Mouse (Mus musculus) stomach, embryonic 16.5 days (tissue): ENCODE results near the gene Psmd3. TPM values are rescaled to one million over a fixed set of nuclear protein-coding genes. Genes with fewer than 3 reads are reported as not detected.
A peak's percentile ranks its signal among the peaks of the same experiment; 100 is the strongest.

Experiments
- ATAC-seq: fragments of 200-750 bp; cut with Nextera tagmentation; 2 replicates; pipeline ENCODE4 v1.8.0; 2017; ENCODE audit warnings: moderate number of reproducible peaks, moderate TSS enrichment; ENCODE audit not compliant: insufficient read depth, low FRiP score
- H3K27ac ChIP-seq: fragments of 300-500 bp; sonication (generic); 2 replicates; pipeline ENCODE4 v1.5.1; 2014; ENCODE audit warnings: low read length
- H3K27me3 ChIP-seq: fragments of 300-500 bp; sonication (generic); 2 replicates; pipeline ENCODE4 v1.6.1; 2014; ENCODE audit warnings: low read length, control low read depth, mixed read lengths; ENCODE audit not compliant: control insufficient read depth, insufficient read depth
- H3K36me3 ChIP-seq: fragments of 300-500 bp; sonication (generic); 2 replicates; pipeline ENCODE4 v1.6.1; 2014; ENCODE audit warnings: low read length; ENCODE audit not compliant: control insufficient read depth, insufficient read depth
- H3K4me1 ChIP-seq: fragments of 300-500 bp; sonication (generic); 2 replicates; pipeline ENCODE4 v1.6.1; 2014; ENCODE audit warnings: low read length, control low read depth, mixed read lengths; ENCODE audit not compliant: control insufficient read depth, insufficient read depth
- H3K4me2 ChIP-seq: fragments of 300-500 bp; sonication (generic); 2 replicates; pipeline ENCODE4 v1.6.1; 2014; ENCODE audit warnings: low read depth, low read length, mixed read lengths
- H3K4me3 ChIP-seq: fragments of 300-500 bp; sonication (generic); replicated peaks from 2 replicates; pipeline ENCODE4 v1.5.1; 2014; ENCODE audit warnings: mild to moderate bottlenecking, low read length
- H3K9ac ChIP-seq: fragments of 300-500 bp; sonication (generic); 2 replicates; pipeline ENCODE4 v1.6.1; 2014; ENCODE audit warnings: low read length
- H3K9me3 ChIP-seq: fragments of 300-500 bp; sonication (generic); replicated peaks from 2 replicates; pipeline ENCODE4 v1.6.1; 2016; ENCODE audit warnings: low read length, control low read depth; ENCODE audit not compliant: control insufficient read depth
- WGBS: fragments of 180-500 bp; shearing (Covaris S2); extraction: QIAGEN DNeasy Blood & Tissue Kit; methylation state at CpG from one replicate; pipeline ENCODE4 v1.1.7; 2014; 5-methylcytosine and 5-hydroxymethylcytosine counted together
- polyA plus RNA-seq: library from polyadenylated mRNA; unstranded; fragments of >200 nt; fragmentation: Nextera tagmentation; extraction: Ambion mirVana; gene quantifications from 2 replicates; pipeline ENCODE4 v1.2.1, GENCODE M21; 2015

The Psmd3 gene
- polyA plus RNA-seq, 1 experiment from 2014 or later = 157 TPM

GRCm38 (mm10) chr11:98696454-98697216 lies 14.3 kb downstream of the Psmd3 start:
- Histone ChIP-seq H3K9ac (no peak overlapping the region), H3K9me3 (no peaks in the 10 kb centered on the region), H3K27ac (no peak overlapping the region), H3K4me1 (no peaks in the 10 kb centered on the region), H3K27me3 (no peaks in the 10 kb centered on the region), H3K36me3 (peaks cover 27% of the 10 kb centered on the region), H3K4me2 (no peak overlapping the region), H3K4me3 (no peak overlapping the region)
- ATAC-seq = no peak
- WGBS = 78% methylated on average over 14 of the region's 14 CpGs

DNA sequence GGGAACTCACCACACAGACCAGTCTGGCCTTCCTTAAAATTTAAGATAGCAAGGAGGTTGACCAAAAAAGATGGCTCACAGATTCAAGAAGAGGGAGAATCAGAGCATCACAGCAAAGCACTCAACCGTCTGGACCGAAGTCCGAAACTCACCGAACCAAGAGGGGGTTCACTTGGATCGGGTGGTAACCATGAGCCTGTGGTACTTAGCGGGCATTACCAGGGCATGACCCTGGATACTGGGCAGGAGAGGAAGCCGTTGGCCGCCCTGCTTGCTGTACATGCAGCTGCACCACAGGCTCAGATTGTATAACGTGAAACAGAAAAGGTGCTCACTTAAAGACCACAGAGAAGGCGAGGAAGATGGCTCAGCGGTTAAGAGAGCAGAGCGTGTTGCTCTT lies 14.9 kb downstream of the Psmd3 start:
- H3K27ac ChIP-seq = no peak overlapping the region
- no peak for ATAC-seq
- WGBS = 89% methylated on average over 12 of the region's 12 CpGs

GRCm38 (mm10) chr11:98698849-98699640 lies 16.7 kb downstream of the Psmd3 start:
- ATAC-seq = no peak

More for the DNA sequence above, 14.9 kb downstream of the Psmd3 start:
- Histone ChIP-seq H3K36me3 (peaks cover 22% of the 10 kb centered on the region), H3K27me3 (no peaks in the 10 kb centered on the region), H3K4me1 (no peaks in the 10 kb centered on the region), H3K9ac (no peak overlapping the region), H3K4me2 (no peak overlapping the region), H3K4me3 (no peak overlapping the region), H3K9me3 (no peaks in the 10 kb centered on the region)

DNA sequence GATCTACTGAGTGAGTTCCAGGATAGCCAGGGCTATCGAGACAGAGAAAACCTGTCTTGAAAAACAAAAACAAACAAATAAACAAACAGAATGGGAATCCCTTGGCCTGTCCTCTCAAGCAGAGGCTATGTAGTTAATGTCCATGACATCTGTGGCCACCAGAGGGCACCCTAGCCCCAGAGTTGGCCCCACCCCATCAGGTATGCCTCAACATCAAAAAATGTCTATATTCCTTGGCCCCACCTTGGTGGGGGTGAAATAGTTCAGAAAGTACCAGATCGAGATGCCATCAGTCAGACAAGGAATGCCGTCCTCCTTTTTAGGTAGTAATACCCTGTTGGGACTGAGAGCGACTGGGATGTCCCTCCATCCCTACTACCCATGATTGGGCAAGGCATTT lies 17.6 kb downstream of the Psmd3 start:
- ATAC-seq = peak; percentile 56; the same call in 1 of the 2 replicates
- no peak overlapping the region for H3K27ac ChIP-seq
- 28% methylated on average over 4 of the region's 4 CpGs for WGBS
- H3K27me3 ChIP-seq = no peaks in the 10 kb centered on the region
- H3K4me2 ChIP-seq = no peak overlapping the region
- H3K36me3 ChIP-seq = 0 out of 2 replicates have a peak, but pooled peaks cover 5% of the 10 kb centered on the region
- no peaks in the 10 kb centered on the region for H3K9me3 ChIP-seq
- no peak overlapping the region for H3K9ac ChIP-seq
- no peak overlapping the region for H3K4me3 ChIP-seq
- H3K4me1 ChIP-seq = no peaks in the 10 kb centered on the region

More at GRCm38 (mm10) chr11:98698849-98699640, 16.7 kb downstream of the Psmd3 start:
- no peaks in the 10 kb centered on the region for H3K4me1 ChIP-seq
- no peak overlapping the region for H3K4me2 ChIP-seq
- H3K36me3 ChIP-seq = peaks cover 9% of the 10 kb centered on the region
- H3K27me3 ChIP-seq = no peaks in the 10 kb centered on the region
- no peak overlapping the region for H3K9ac ChIP-seq
- no peak overlapping the region for H3K27ac ChIP-seq
- 82% methylated on average over 16 of the region's 16 CpGs for WGBS
- H3K4me3 ChIP-seq = no peak overlapping the region
- no peaks in the 10 kb centered on the region for H3K9me3 ChIP-seq

DNA sequence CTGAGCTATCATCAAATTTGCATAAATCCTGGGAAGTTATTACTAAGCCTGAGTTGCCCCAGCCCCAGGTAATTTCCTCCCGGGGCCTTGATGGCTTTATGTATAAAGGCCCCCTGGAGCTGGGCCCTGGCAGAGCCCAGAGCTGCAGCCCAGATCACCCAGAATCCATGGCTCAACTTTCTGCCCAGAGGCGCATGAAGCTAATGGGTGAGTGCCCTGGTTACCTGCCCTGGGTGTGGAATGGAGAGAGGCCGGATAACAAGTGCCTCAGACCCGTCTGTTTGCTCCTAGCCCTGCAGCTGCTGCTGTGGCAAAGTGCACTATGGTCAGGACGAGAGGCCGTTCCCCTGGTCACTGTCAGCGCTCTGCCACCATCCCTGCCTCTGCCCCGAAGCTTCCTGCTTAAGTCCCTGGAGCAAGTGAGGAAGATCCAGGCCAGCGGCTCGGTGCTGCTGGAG lies 18.9 kb downstream of the Psmd3 start, which contains the start of gene Csf3:
Csf3 (plus strand) TSS at position 51 of the 458 bp plus-strand sequence.
- H3K9me3 ChIP-seq = no peaks in the 10 kb centered on the region
- no peak for ATAC-seq
- H3K27me3 ChIP-seq = no peaks in the 10 kb centered on the region
- H3K4me1 ChIP-seq = no peaks in the 10 kb centered on the region
- H3K4me2 ChIP-seq = no peak within 1 kb of the TSS
- H3K9ac ChIP-seq = no peak within 1 kb of the TSS
- peaks cover 7% of the 10 kb centered on the region; the same call in 1 of the 2 replicates for H3K36me3 ChIP-seq
- H3K27ac ChIP-seq = no peak within 1 kb of the TSS
- no peak within 1 kb of the TSS for H3K4me3 ChIP-seq
- 50% methylated on average over 10 of the region's 10 CpGs for WGBS

GRCm38 (mm10) chr11:98702323-98702722 lies 20.0 kb downstream of the Psmd3 start:
- H3K27ac ChIP-seq = no peak overlapping the region
- WGBS = 61% methylated on average over 5 of the region's 5 CpGs
- H3K9me3 ChIP-seq = no peaks in the 10 kb centered on the region
- H3K27me3 ChIP-seq = no peaks in the 10 kb centered on the region
- no peak for ATAC-seq
- peaks cover 17% of the 10 kb centered on the region; the same call in 1 of the 2 replicates for H3K36me3 ChIP-seq
- no peak overlapping the region for H3K4me3 ChIP-seq
- peaks cover 3% of the 10 kb centered on the region for H3K4me1 ChIP-seq
- no peak overlapping the region for H3K9ac ChIP-seq
- no peak overlapping the region for H3K4me2 ChIP-seq

DNA sequence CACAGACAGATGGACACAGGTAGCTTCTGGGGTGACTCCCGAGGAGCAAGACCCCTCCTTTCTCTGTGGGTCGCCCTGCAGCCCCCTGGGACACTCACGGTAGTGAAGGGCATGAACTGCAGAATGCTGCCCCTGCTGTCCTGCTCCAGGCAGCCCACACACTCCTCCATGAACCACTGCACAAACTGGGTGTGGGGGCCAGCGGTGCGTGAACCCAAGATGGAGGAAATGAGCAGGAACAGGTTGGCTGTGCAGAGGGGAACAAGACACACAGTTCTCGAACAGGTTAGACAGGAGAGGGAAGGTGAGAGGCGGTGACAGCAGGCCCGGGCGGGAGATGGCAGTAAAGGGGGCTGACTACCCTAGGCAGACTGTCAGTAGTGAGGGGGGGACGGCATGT lies 22.7 kb downstream of the Psmd3 start:
- ATAC-seq = no peak
- Histone ChIP-seq H3K9me3 (no peaks in the 10 kb centered on the region), H3K4me3 (no peak overlapping the region), H3K4me1 (peaks cover 23% of the 10 kb centered on the region), H3K9ac (no peak overlapping the region), H3K27me3 (no peaks in the 10 kb centered on the region), H3K4me2 (no peak overlapping the region), H3K36me3 (peaks cover 19% of the 10 kb centered on the region; the same call in 1 of the 2 replicates), H3K27ac (no peak overlapping the region)
- WGBS = 84% methylated on average over 10 of the region's 10 CpGs

GRCm38 (mm10) chr11:98707401-98708281 lies 25.3 kb downstream of the Psmd3 start:
- H3K9ac ChIP-seq = 0 out of 2 replicates have a peak overlapping the region, but pooled peaks have one; percentile 21
- H3K4me3 ChIP-seq = no peak overlapping the region
- peaks cover 23% of the 10 kb centered on the region; the same call in 1 of the 2 replicates for H3K36me3 ChIP-seq
- no peaks in the 10 kb centered on the region for H3K27me3 ChIP-seq
- no peak overlapping the region for H3K4me2 ChIP-seq
- 75% methylated on average over 22 of the region's 22 CpGs for WGBS
- ATAC-seq = peak; percentile 51; the same call in 1 of the 2 replicates
- H3K4me1 ChIP-seq = peaks cover 26% of the 10 kb centered on the region
- no peaks in the 10 kb centered on the region for H3K9me3 ChIP-seq
- peak overlapping the region; percentile 48 for H3K27ac ChIP-seq
